Mouse (Mus musculus) liver, embryonic 11.5 days (tissue): ENCODE results near the gene Fut1. TPM values are rescaled to one million over a fixed set of nuclear protein-coding genes. Genes with fewer than 3 reads are reported as not detected.

Experiments used
- ATAC-seq: fragments of 200-750 bp; cut with Nextera tagmentation; replicated peaks from 2 replicates; pipeline ENCODE4 v1.8.0; 2017; ENCODE audit warnings: moderate number of reproducible peaks, mild to moderate bottlenecking, moderate TSS enrichment, moderate library complexity; ENCODE audit not compliant: low FRiP score
- DNase-seq: peaks from one replicate; pipeline ENCODE4 v3.0.0-alpha.2; 2017; ENCODE audit warnings: low spot score
- H3K27ac ChIP-seq: fragments of 300-500 bp; sonication (generic); 2 replicates; pipeline ENCODE4 v1.5.1; 2014; ENCODE audit warnings: mild to moderate bottlenecking, low read depth, low read length, control low read depth
- H3K27me3 ChIP-seq: fragments of 300-500 bp; sonication (generic); replicated peaks from 2 replicates; pipeline ENCODE4 v1.6.1; 2014; ENCODE audit warnings: low read length, mixed read lengths; ENCODE audit not compliant: control insufficient read depth, insufficient read depth
- H3K36me3 ChIP-seq: fragments of 300-500 bp; sonication (generic); 2 replicates; pipeline ENCODE4 v1.6.1; 2014; ENCODE audit warnings: mild to moderate bottlenecking, low read length, moderate library complexity, mixed read lengths; ENCODE audit not compliant: control insufficient read depth, insufficient read depth
- H3K4me1 ChIP-seq: fragments of 300-500 bp; sonication (generic); replicated peaks from 2 replicates; pipeline ENCODE4 v1.6.1; 2014; ENCODE audit warnings: low read length, mixed read lengths; ENCODE audit not compliant: control insufficient read depth, insufficient read depth
- H3K4me2 ChIP-seq: fragments of 300-500 bp; sonication (generic); 2 replicates; pipeline ENCODE4 v1.6.1; 2014; ENCODE audit warnings: mild to moderate bottlenecking, control low read depth, moderate library complexity
- H3K4me3 ChIP-seq: fragments of 300-500 bp; sonication (generic); 2 replicates; pipeline ENCODE4 v1.5.1; 2014; ENCODE audit warnings: low read depth, low read length, control low read depth
- H3K9ac ChIP-seq: fragments of 300-500 bp; sonication (generic); 2 replicates; pipeline ENCODE4 v1.6.1; 2014; ENCODE audit warnings: low read depth, low read length, control low read depth
- H3K9me3 ChIP-seq: fragments of 300-500 bp; sonication (generic); 2 replicates; pipeline ENCODE4 v1.6.1; 2016; ENCODE audit warnings: low read length, inconsistent platforms, mixed read lengths; ENCODE audit not compliant: control insufficient read depth
- WGBS: fragments of 180-500 bp; shearing (Covaris S2); extraction: QIAGEN DNeasy Blood & Tissue Kit; methylation state at CpG from one replicate; pipeline ENCODE4 v1.1.7; 2014; 5-methylcytosine and 5-hydroxymethylcytosine counted together
- polyA plus RNA-seq: library from polyadenylated mRNA; unstranded; fragments of >200 nt; fragmentation: Nextera tagmentation; extraction: Ambion mirVana; gene quantifications from 2 replicates; pipeline ENCODE4 v1.2.1, GENCODE M21; 2014

Gene Fut1
- polyA plus RNA-seq, 1 experiment from 2014 or later: not detected

DNA sequence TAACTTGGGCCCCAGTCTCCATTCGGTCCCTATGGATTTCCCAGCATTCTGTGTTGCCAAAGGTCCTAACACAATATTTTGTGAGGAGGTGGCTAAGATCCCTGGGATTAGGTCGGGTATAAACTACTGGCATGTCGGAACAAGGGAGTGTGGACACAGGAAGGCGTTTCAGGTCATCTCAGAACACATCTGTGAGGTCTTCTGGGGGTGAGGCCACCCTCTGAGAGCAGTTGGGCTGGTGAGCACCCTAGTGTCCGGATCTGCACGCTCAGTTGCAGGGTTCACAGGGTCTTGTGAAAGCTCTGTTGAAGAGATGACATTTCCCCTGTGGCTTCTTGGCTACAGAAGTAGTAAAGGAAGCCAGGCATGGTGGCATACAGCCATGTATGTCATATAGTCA lies 31.2 kb upstream of the Fut1 start:
- WGBS: 89% methylated on average over 6 of the region's 6 CpGs
- Histone ChIP-seq H3K27me3 (no peaks in the 10 kb centered on the region), H3K9ac (no peak overlapping the region), H3K36me3 (peaks cover 22% of the 10 kb centered on the region), H3K4me3 (no peak overlapping the region), H3K9me3 (no peaks in the 10 kb centered on the region), H3K27ac (no peak overlapping the region), H3K4me2 (no peak overlapping the region), H3K4me1 (no peaks in the 10 kb centered on the region)
- no peak for DNase-seq
- ATAC-seq: no peak

DNA sequence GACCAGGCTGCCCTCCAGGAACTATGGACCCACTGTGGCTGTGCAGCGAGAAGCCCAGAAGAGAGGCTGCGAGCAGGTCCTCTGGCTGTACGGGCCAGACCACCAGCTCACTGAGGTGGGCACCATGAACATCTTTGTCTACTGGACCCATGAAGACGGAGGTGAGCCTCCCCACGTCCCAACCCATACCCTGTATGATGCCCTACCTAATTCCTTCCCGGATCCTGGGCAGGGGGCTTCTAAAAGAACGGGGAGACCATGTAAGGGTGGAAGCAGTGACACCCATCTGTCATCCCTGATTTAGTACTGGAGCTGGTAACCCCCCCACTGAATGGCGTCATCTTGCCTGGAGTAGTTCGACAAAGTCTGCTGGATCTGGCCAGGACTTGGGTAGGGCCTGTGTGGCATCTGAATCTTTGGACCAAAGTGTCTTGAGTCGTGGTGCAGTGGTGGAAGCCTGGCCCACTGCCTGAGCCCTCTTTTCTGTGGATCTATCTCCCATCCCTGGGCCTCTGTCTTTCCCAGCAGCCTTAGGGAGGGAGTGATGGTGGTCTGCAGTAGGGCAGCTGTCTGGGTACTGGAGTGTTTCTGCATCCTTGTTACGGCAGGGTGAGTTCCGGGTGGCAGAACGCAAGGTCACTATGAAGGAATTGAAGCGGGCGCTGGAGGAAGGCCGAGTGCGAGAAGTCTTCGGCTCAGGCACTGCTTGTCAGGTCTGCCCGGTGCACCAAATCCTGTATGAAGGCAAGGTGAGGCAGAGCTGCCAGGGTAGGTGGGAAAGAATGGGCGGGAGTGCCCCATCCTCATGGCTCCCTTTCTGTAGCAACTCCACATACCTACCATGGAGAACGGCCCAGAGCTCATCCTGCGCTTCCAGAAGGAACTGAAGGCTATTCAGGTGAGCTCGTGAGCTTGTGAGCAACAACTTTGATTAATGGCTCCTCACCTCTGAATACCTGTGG lies 29.2 kb upstream of the Fut1 start:
- H3K9ac ChIP-seq: no peak overlapping the region
- WGBS: 94% methylated on average over 23 of the region's 23 CpGs
- no peak overlapping the region for H3K27ac ChIP-seq
- H3K4me2 ChIP-seq: no peak overlapping the region
- H3K4me3 ChIP-seq: no peak overlapping the region
- no peaks in the 10 kb centered on the region for H3K4me1 ChIP-seq
- ATAC-seq (no peak), DNase-seq (no peak)
- no peaks in the 10 kb centered on the region for H3K9me3 ChIP-seq
- no peaks in the 10 kb centered on the region for H3K27me3 ChIP-seq
- peaks cover 20% of the 10 kb centered on the region for H3K36me3 ChIP-seq

DNA sequence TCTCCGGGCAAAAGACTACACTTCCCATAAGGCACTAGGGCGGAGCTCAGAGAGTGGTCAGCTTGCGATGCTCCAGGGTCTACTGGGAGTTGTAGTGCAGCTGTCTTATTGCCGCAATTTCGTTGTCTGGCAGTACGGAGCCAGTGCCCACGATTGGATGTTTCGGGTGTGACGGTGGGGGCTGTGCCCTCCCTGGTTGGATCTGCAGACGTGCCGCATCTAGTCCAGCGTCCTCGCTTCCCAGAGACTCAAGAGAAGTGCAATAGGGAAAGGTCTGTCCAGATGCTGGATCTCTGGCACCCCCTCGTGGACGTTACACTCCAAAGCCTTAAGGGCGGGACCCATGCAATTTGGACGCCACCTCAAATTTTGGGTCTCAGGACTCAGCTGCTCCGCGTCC lies 27.9 kb upstream of the Fut1 start:
- 7% methylated on average over 19 of the region's 19 CpGs for WGBS
- Histone ChIP-seq H3K27ac (no peak overlapping the region), H3K4me1 (no peaks in the 10 kb centered on the region), H3K9ac (no peak overlapping the region; the same call in 1 of the 2 replicates), H3K4me2 (peak overlapping the region; percentile 55), H3K4me3 (peak overlapping the region; percentile 29), H3K9me3 (no peaks in the 10 kb centered on the region), H3K27me3 (no peaks in the 10 kb centered on the region), H3K36me3 (peaks cover 17% of the 10 kb centered on the region)
- ATAC-seq: peak; percentile 90
- peak; percentile 85 for DNase-seq

DNA sequence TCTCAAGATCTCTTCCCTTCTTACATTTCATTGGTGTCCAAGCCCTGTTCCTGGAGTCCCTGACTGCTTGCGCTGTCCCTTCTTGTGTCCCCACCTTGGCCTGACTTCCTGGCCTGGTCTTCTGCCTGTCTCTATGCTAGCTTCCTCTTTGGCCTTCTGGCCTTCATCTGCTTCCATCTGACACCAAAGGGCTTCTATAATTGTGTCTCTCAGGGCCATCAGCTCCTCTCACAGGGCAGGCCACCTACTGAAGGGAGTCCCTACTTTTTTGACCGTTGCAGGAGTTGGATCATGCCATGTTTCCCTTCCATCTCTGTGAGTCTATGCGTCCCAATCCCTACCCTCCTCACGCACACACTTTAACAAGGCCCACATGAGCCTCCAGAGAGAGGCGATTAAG lies 27.2 kb upstream of the Fut1 start:
- Histone ChIP-seq H3K4me3 (no peak overlapping the region), H3K27me3 (no peaks in the 10 kb centered on the region), H3K4me1 (no peaks in the 10 kb centered on the region), H3K9me3 (no peaks in the 10 kb centered on the region), H3K9ac (no peak overlapping the region), H3K4me2 (no peak overlapping the region), H3K36me3 (peaks cover 14% of the 10 kb centered on the region), H3K27ac (no peak overlapping the region)
- DNase-seq (no peak), ATAC-seq (no peak)
- WGBS: 91% methylated on average over 5 of the region's 5 CpGs

DNA sequence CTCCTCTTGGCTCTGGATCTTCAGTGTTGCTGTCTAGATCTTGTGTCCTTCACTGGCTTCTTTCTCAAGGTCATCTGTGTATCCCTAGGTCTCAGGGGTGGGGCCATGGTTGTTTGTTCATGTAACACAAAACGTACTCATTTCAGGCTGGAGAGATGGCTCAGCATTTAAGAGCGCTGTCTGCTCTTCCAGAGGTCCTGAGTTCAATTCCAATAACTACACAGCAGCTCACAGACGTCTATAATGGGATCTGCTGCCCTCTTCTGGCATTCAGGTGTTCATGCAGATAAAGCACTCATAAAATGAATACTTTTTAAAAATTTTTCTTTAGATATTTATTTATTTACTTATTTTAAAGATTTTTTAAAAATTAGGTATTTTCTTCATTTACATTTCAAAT lies 26.2 kb upstream of the Fut1 start:
- Histone ChIP-seq H3K36me3 (peaks cover 4% of the 10 kb centered on the region), H3K4me3 (no peak overlapping the region), H3K4me1 (no peaks in the 10 kb centered on the region), H3K27me3 (no peaks in the 10 kb centered on the region), H3K27ac (no peak overlapping the region), H3K4me2 (no peak overlapping the region), H3K9me3 (no peaks in the 10 kb centered on the region), H3K9ac (no peak overlapping the region)
- no peak for DNase-seq
- WGBS: 60% methylated on average over 3 of the region's 3 CpGs
- no peak for ATAC-seq

DNA sequence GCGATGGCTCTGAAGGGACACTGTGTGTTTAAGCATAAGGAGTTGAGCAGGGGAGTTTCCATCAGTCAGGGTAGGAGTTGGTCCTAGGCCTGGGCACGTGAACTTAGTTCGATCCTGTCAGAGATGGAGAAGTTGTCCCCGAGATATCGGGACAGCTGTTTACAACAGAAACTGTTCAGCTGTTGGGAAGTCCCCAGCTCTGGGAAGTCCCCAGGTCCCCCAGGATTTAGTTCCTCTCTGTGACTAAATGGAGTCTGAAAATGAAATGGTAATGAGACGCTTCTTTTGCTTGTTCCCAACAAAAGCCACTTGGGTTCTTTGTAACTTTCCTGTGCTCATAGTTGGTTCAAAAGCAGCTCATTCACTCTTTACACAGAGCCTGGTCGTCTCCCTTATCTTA lies 25.2 kb upstream of the Fut1 start:
- H3K9ac ChIP-seq: no peak overlapping the region
- H3K36me3 ChIP-seq: no peaks in the 10 kb centered on the region
- 63% methylated on average over 7 of the region's 7 CpGs for WGBS
- DNase-seq (no peak), ATAC-seq (no peak)
- H3K4me1 ChIP-seq: no peaks in the 10 kb centered on the region
- H3K27me3 ChIP-seq: no peaks in the 10 kb centered on the region
- no peaks in the 10 kb centered on the region for H3K9me3 ChIP-seq
- no peak overlapping the region for H3K4me2 ChIP-seq
- H3K4me3 ChIP-seq: no peak overlapping the region
- no peak overlapping the region for H3K27ac ChIP-seq

DNA sequence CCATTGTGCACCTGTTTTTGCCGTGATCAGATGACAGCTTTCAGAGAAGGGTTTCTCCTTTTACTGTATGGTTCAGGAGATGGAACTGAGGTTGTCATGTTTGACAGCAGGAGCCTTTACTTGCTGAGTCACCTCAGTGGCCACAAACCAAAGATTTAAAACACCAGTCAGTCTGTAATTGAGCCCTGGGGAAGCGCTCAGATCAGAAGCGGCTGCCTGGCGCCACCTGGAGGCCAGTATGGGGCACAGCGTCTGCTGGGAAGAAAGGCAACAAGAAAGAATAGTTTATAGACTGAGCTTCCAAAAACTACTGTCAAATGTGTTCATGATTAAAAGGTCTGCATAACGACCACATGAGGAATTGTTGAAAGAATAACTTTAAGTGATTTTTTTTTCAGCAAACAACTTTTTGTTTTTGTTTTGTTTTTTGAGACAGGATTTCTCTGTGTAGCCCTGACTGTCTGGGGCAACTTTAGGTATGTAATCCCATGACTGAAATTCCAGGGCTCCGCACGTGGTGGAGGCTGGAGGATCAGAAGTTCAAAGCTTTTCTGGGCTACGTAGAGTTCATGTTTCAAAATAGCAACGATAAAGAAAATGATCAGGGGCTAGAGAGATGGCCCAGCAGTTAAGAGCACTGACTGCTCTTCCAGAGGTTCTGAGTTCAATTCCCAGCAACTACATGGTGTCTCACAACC lies 23.8 kb upstream of the Fut1 start:
- H3K27ac ChIP-seq: no peak overlapping the region
- ATAC-seq (no peak), DNase-seq (peak; percentile 65)
- H3K9me3 ChIP-seq: no peaks in the 10 kb centered on the region
- no peak overlapping the region for H3K9ac ChIP-seq
- no peaks in the 10 kb centered on the region for H3K36me3 ChIP-seq
- no peak overlapping the region for H3K4me2 ChIP-seq
- H3K27me3 ChIP-seq: no peaks in the 10 kb centered on the region
- WGBS: 23% methylated on average over 10 of the region's 10 CpGs
- H3K4me3 ChIP-seq: no peak overlapping the region
- H3K4me1 ChIP-seq: no peaks in the 10 kb centered on the region

DNA sequence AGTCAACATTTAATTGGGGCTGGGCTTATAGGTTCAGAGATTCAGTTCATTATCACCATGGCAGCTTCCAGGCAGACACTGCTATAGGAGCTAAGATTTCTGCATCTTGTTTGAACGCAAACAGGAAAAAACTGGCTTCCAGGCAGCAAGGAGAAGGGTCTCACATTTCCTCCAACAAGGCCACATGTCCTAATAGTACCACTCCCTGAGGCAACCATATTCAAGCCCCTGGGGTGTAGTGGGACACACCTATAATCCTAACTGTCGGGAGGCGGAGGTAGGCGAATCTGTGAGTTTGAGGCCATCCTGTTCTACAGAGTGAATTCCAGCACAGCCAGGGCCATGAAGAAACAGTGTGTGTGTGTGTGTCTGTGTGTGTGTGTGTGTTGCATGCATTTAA lies 21.9 kb upstream of the Fut1 start:
- H3K9ac ChIP-seq: no peak overlapping the region
- H3K4me1 ChIP-seq: peaks cover 6% of the 10 kb centered on the region
- no peaks in the 10 kb centered on the region for H3K9me3 ChIP-seq
- no peak for ATAC-seq
- no peak for DNase-seq
- H3K4me2 ChIP-seq: no peak overlapping the region
- H3K4me3 ChIP-seq: no peak overlapping the region
- no peaks in the 10 kb centered on the region for H3K27me3 ChIP-seq
- 81% methylated on average over 4 of the region's 4 CpGs for WGBS
- H3K27ac ChIP-seq: no peak overlapping the region
- H3K36me3 ChIP-seq: no peaks in the 10 kb centered on the region
